Mouse (Mus musculus) CH12.LX (cell line): ENCODE measurements at regions not wholly inside any gene's neighbourhood (a gene's known extent, or its start where the extent isn't known, plus 50 kb on each side); places are given as distances from the start of the nearest gene placed in this dataset.

Experiments
- DNase-seq: peaks from one replicate; pipeline ENCODE4 v3.0.0-alpha.2; 2013; ENCODE audit errors: extremely low read depth
- H3K27ac ChIP-seq: 2 replicates; pipeline ENCODE4 v1.5.1; 2012; ENCODE audit warnings: low read depth, mild to moderate bottlenecking, control low read depth, moderate library complexity; ENCODE audit not compliant: insufficient read depth
- H3K27me3 ChIP-seq: replicated peaks from 2 replicates; pipeline ENCODE3; 2012; ENCODE audit warnings: inconsistent platforms
- H3K36me3 ChIP-seq, 2 experiments: replicated peaks in 1 of 2; 2 replicates each; pipeline versions ENCODE3 to v1.6.1; 2012; ENCODE audit warnings: inconsistent platforms in 1 of 2, low read length in 1 of 2, mild to moderate bottlenecking in 1 of 2, mixed read lengths in 1 of 2, moderate library complexity in 1 of 2; ENCODE audit not compliant: control insufficient read depth in 1 of 2, insufficient read depth in 1 of 2
- H3K4me1 ChIP-seq, 2 experiments: 2 replicates each; pipeline ENCODE4 v1.6.1; 2012; ENCODE audit warnings: inconsistent platforms in 1 of 2, moderate library complexity in 1 of 2; ENCODE audit not compliant: insufficient read depth in 2 of 2, control insufficient read depth in 1 of 2
- H3K4me2 ChIP-seq: 2 replicates; pipeline ENCODE4 v1.6.1; 2012; ENCODE audit warnings: low read depth, mild to moderate bottlenecking, control low read depth; ENCODE audit not compliant: poor library complexity, insufficient read depth, severe bottlenecking
- H3K4me3 ChIP-seq, 3 experiments: fragments of 150-350 bp in 1 of 3; sonication (generic) in 1 of 3; replicated peaks in 1 of 3; 2 replicates each; pipeline versions ENCODE3 to v1.5.1; 2011 to 2012; ENCODE audit warnings: low read depth in 2 of 3, low read length in 2 of 3, mild to moderate bottlenecking in 2 of 3, moderate library complexity in 2 of 3, control low read depth in 1 of 3, improper control_type of control experiment in 1 of 3, inconsistent platforms in 1 of 3, mixed read lengths in 1 of 3; ENCODE audit not compliant: poor library complexity in 1 of 3
- H3K79me2 ChIP-seq: replicated peaks from 2 replicates; pipeline ENCODE4 v1.6.1; 2012; ENCODE audit warnings: mild to moderate bottlenecking, moderate library complexity; ENCODE audit not compliant: control insufficient read depth, poor library complexity, insufficient read depth, severe bottlenecking; ENCODE audit errors: extremely low read depth
- H3K9ac ChIP-seq: 2 replicates; pipeline ENCODE4 v1.6.1; 2012; ENCODE audit warnings: low read depth, mild to moderate bottlenecking, control low read depth, moderate library complexity; ENCODE audit not compliant: insufficient read depth
- H3K9me3 ChIP-seq: replicated peaks from 2 replicates; pipeline ENCODE3; 2012; ENCODE audit warnings: low read length, inconsistent platforms, mixed read lengths
- CHD1 ChIP-seq: IDR thresholded peaks from 2 replicates; pipeline ENCODE4 v1.6.1; 2012; ENCODE audit warnings: low read depth, low read length, improper control_type of control experiment, inconsistent platforms
- CHD2 ChIP-seq: IDR thresholded peaks from 2 replicates; pipeline ENCODE4 v1.6.1; 2011; ENCODE audit warnings: low read length, improper control_type of control experiment
- E2F4 ChIP-seq: IDR thresholded peaks from 2 replicates; pipeline ENCODE4 v1.6.1; 2011; ENCODE audit warnings: low read depth, low read length, improper control_type of control experiment; ENCODE audit not compliant: insufficient replicate concordance
- ETS1 ChIP-seq: conservative IDR thresholded peaks from 2 replicates; pipeline ENCODE4 v1.6.1; 2012; ENCODE audit warnings: low read depth, mild to moderate bottlenecking, inconsistent platforms, low read length, improper control_type of control experiment, moderate library complexity
- HCFC1 ChIP-seq: IDR thresholded peaks from 2 replicates; pipeline ENCODE4 v1.6.1; 2012; ENCODE audit warnings: low read depth, mild to moderate bottlenecking, inconsistent platforms, low read length, improper control_type of control experiment
- JUN ChIP-seq: IDR thresholded peaks from 2 replicates; pipeline ENCODE4 v1.6.1; 2011; ENCODE audit warnings: low read depth, mild to moderate bottlenecking, low read length, improper control_type of control experiment, moderate library complexity; ENCODE audit not compliant: insufficient read depth
- JUND ChIP-seq: conservative IDR thresholded peaks from 2 replicates; pipeline ENCODE4 v1.6.1; 2011; ENCODE audit warnings: low read depth, low read length, improper control_type of control experiment
- MAFK ChIP-seq: IDR thresholded peaks from 2 replicates; pipeline ENCODE4 v1.6.1; 2011; ENCODE audit warnings: low read length, improper control_type of control experiment; ENCODE audit not compliant: insufficient replicate concordance
- MYC ChIP-seq: IDR thresholded peaks from 2 replicates; pipeline ENCODE4 v1.6.1; 2011; ENCODE audit warnings: low read depth, mild to moderate bottlenecking, improper control_type of control experiment, low read length
- PAX5 ChIP-seq: IDR thresholded peaks from 2 replicates; pipeline ENCODE4 v1.6.1; 2012; ENCODE audit warnings: low read length, inconsistent platforms, mixed read lengths
- RAD21 ChIP-seq: IDR thresholded peaks from 2 replicates; pipeline ENCODE4 v1.6.1; 2011; ENCODE audit warnings: low read depth, mild to moderate bottlenecking, low read length, improper control_type of control experiment, moderate library complexity
- RCOR1 ChIP-seq: conservative IDR thresholded peaks from 2 replicates; pipeline ENCODE4 v1.6.1; 2012; ENCODE audit warnings: low read depth, mild to moderate bottlenecking, inconsistent platforms, low read length, improper control_type of control experiment
- TCF12 ChIP-seq: IDR thresholded peaks from 2 replicates; pipeline ENCODE4 v1.6.1; 2014; ENCODE audit warnings: low read depth, mild to moderate bottlenecking, inconsistent platforms, low read length, improper control_type of control experiment
- USF1 ChIP-seq: IDR thresholded peaks from 2 replicates; pipeline ENCODE4 v1.6.1; 2014; ENCODE audit warnings: low read depth, mild to moderate bottlenecking, inconsistent platforms, low read length, improper control_type of control experiment
- USF2 ChIP-seq: conservative IDR thresholded peaks from 2 replicates; pipeline ENCODE4 v1.6.1; 2011; ENCODE audit warnings: low read depth, low read length, improper control_type of control experiment
- ZC3H11A ChIP-seq: IDR thresholded peaks from 2 replicates; pipeline ENCODE4 v1.6.1; 2012; ENCODE audit warnings: low read depth, mild to moderate bottlenecking, inconsistent platforms, low read length, improper control_type of control experiment
- ZMIZ1 ChIP-seq: IDR thresholded peaks from 2 replicates; pipeline ENCODE4 v1.6.1; 2012; ENCODE audit warnings: low read depth, mild to moderate bottlenecking, inconsistent platforms, low read length, improper control_type of control experiment
- ZNF384 ChIP-seq: IDR thresholded peaks from 2 replicates; pipeline ENCODE4 v1.6.1; 2012; ENCODE audit warnings: low read depth, low read length, improper control_type of control experiment, inconsistent platforms
- dilution Hi-C: fragments of 300-500 bp; cut with MboI; formaldehyde crosslinking; loops from 2 replicates; pipeline ENCODE4 v1.14.3; 2020; ENCODE audit warnings: low sequenced_read_pairs; ENCODE audit not compliant: extremely low pct_unique_long_range_greater_than_20kb, extremely low pct_ligation_motif_present
- in situ Hi-C: fragments of 300-500 bp; cut with MboI; formaldehyde crosslinking; loops from 3 replicates; pipeline ENCODE4 v1.14.3; 2019; ENCODE audit warnings: low sequenced_read_pairs, low pct_ligation_motif_present, low pct_unique_long_range_greater_than_20kb, mixed read lengths

- peaks cover 0 to 5% of the 10 kb centered on the region in 2 experiments; a peak in 1 of 4 replicates for H3K4me1 ChIP-seq
- H3K27ac ChIP-seq: no peak overlapping the region
- DNase-seq: no peak
- H3K9ac ChIP-seq: no peak overlapping the region
- no peak overlapping the region for H3K4me3 ChIP-seq
- no peaks in the 10 kb centered on the region for H3K27me3 ChIP-seq
- no peaks in the 10 kb centered on the region for H3K79me2 ChIP-seq
- H3K36me3 ChIP-seq: no peaks in the 10 kb centered on the region
- no peak overlapping the region for H3K4me2 ChIP-seq
- dilution Hi-C loops (no loop called here), in situ Hi-C loops (no loop called here)
- H3K9me3 ChIP-seq: no peaks in the 10 kb centered on the region
- TF ChIP-seq CHD1: no peak
- TF ChIP-seq PAX5: no peak
- TF ChIP-seq CHD2: no peak
- no peak for TF ChIP-seq MYC
- no peak for TF ChIP-seq JUND
- TF ChIP-seq RCOR1: no peak
- no peak for TF ChIP-seq RAD21
- no peak for TF ChIP-seq E2F4
- no peak for TF ChIP-seq ZC3H11A
- no peak for TF ChIP-seq USF2
- TF ChIP-seq USF1: no peak
- no peak for TF ChIP-seq JUN
- TF ChIP-seq TCF12: no peak
- TF ChIP-seq MAFK: no peak
- TF ChIP-seq ETS1: no peak
- TF ChIP-seq HCFC1: no peak
Observed at GRCm38 (mm10) chr19:18056414-18057254, 219.2 kb upstream of the Pcsk5 start.

GRCm38 (mm10) chr19:18050353-18050752, 212.9 kb upstream of the Pcsk5 start:
- H3K9me3 ChIP-seq: no peaks in the 10 kb centered on the region
- no peaks in the 10 kb centered on the region for H3K79me2 ChIP-seq
- no peak overlapping the region for H3K4me2 ChIP-seq
- H3K27ac ChIP-seq: no peak overlapping the region
- TF ChIP-seq USF1 (no peak), ZNF384 (no peak), ZMIZ1 (no peak), MYC (no peak), USF2 (no peak)
- in situ Hi-C loops (no loop called here), dilution Hi-C loops (no loop called here)
- no peak overlapping the region for H3K4me3 ChIP-seq
- DNase-seq: no peak
- no peaks in the 10 kb centered on the region for H3K36me3 ChIP-seq
- no peaks in the 10 kb centered on the region for H3K27me3 ChIP-seq
- peaks cover 0 to 5% of the 10 kb centered on the region in 2 experiments; a peak in 1 of 4 replicates for H3K4me1 ChIP-seq
- H3K9ac ChIP-seq: no peak overlapping the region
